Mouse (Mus musculus) forebrain, embryonic 16.5 days (tissue): Measurements from ENCODE around the gene Atp5g1. TPM values are rescaled to one million over a fixed set of nuclear protein-coding genes. Genes with fewer than 3 reads are reported as not detected.

Experiments
- ATAC-seq: fragments of 200-750 bp; cut with Nextera tagmentation; 2 replicates; pipeline ENCODE4 v1.8.0; 2017; ENCODE audit warnings: mild to moderate bottlenecking, moderate library complexity
- H3K27ac ChIP-seq: fragments of 300-500 bp; sonication (generic); 2 replicates; pipeline ENCODE4 v1.5.1; 2014; ENCODE audit warnings: low read length, control low read depth
- H3K27me3 ChIP-seq: fragments of 300-500 bp; sonication (generic); replicated peaks from 2 replicates; pipeline ENCODE4 v1.6.1; 2014; ENCODE audit warnings: low read length; ENCODE audit not compliant: control insufficient read depth, insufficient read depth
- H3K36me3 ChIP-seq: fragments of 300-500 bp; sonication (generic); 2 replicates; pipeline ENCODE4 v1.6.1; 2014; ENCODE audit not compliant: control insufficient read depth, insufficient read depth
- H3K4me1 ChIP-seq: fragments of 300-500 bp; sonication (generic); replicated peaks from 2 replicates; pipeline ENCODE4 v1.6.1; 2014; ENCODE audit warnings: low read length; ENCODE audit not compliant: control insufficient read depth, insufficient read depth
- H3K4me2 ChIP-seq: fragments of 300-500 bp; sonication (generic); 2 replicates; pipeline ENCODE4 v1.6.1; 2014; ENCODE audit warnings: mild to moderate bottlenecking, low read length, control low read depth
- H3K4me3 ChIP-seq: fragments of 300-500 bp; sonication (generic); replicated peaks from 2 replicates; pipeline ENCODE4 v1.5.1; 2014; ENCODE audit warnings: mild to moderate bottlenecking, low read length, control low read depth
- H3K9ac ChIP-seq: fragments of 300-500 bp; sonication (generic); replicated peaks from 2 replicates; pipeline ENCODE4 v1.6.1; 2014; ENCODE audit warnings: low read depth, low read length, control low read depth
- H3K9me3 ChIP-seq: fragments of 300-500 bp; sonication (generic); 2 replicates; pipeline ENCODE4 v1.6.1; 2016; ENCODE audit warnings: low read length; ENCODE audit not compliant: control insufficient read depth
- WGBS: fragments of 180-500 bp; shearing (Covaris S2); extraction: QIAGEN DNeasy Blood & Tissue Kit; methylation state at CpG from one replicate; pipeline ENCODE4 v1.1.7; 2014; 5-methylcytosine and 5-hydroxymethylcytosine counted together
- polyA plus RNA-seq: library from polyadenylated mRNA; unstranded; fragments of >200 nt; fragmentation: Nextera tagmentation; extraction: Ambion mirVana; gene quantifications from 2 replicates; pipeline ENCODE4 v1.2.1, GENCODE M21; 2015

Gene Atp5g1
- polyA plus RNA-seq, 1 experiment from 2014 or later, result 422 TPM

DNA sequence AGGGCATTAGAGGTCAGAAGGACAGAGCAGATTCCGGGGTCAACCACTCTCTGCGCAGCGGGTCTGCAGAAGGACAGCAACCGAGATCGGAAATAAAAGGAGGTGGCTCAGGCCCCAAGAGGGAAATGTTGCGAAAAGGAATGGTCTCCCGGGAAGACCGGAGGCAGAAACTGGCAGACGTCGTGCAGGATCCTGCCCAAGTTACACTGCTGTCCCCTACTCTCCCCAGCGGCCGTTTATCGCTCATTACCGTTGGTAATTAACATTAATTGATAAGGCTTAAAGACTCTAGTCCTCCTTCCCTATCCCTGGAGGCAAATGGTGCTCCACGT, 327 bp downstream of the Atp5g1 start:
- H3K9ac ChIP-seq, result peak overlapping the region; percentile 79
- 0% methylated on average over 15 of the region's 15 CpGs for WGBS
- no peak for ATAC-seq
- no peaks in the 10 kb centered on the region for H3K9me3 ChIP-seq
- H3K27me3 ChIP-seq, result no peaks in the 10 kb centered on the region
- peaks cover 17% of the 10 kb centered on the region for H3K4me1 ChIP-seq
- H3K36me3 ChIP-seq, result peaks cover 4% of the 10 kb centered on the region; the same call in 1 of the 2 replicates
- H3K4me3 ChIP-seq, result peak overlapping the region; percentile 87
- H3K27ac ChIP-seq, result peak overlapping the region; percentile 71
- H3K4me2 ChIP-seq, result peak overlapping the region; percentile 79

DNA sequence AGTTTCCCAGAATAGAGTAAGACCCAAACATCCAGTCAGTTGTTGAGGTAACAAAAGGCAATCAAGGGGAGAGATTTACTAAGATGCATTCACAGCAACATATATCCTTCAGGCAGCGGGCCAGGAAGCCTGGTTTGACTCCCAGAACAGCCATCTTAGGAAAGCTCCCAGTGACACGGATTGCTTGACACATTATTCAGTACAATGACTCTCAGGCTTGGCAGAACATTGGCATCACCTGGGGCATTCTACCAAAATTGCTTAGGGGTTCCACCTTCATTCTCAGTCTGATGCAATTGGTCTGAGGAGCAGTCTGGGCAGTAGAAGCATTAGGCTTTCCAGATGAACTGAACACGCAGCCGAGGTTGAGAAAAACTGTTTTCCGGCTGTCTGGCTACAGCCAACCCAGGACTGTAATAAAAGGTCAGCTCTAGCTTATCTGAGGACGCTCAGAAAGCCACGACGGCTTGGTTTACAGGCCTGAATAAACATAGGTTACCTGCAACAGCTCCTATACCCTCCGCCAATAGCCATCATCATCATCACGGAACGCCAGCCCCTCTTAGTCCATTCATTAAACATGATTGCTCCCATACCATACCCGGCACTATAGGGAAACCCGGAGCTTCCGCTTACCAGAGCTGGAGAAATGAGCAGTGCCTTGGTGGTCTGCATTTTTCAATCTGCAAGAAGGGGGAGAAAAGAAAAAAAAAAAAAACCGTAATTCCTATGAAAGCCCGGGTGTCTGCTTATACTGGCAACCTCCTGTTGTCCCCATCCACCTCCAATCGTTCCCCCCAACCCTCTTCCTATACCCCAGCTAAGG, 906 bp downstream of the Atp5g1 start:
- no peaks in the 10 kb centered on the region for H3K9me3 ChIP-seq
- 27% methylated on average over 17 of the region's 17 CpGs for WGBS
- no peak for ATAC-seq
- H3K4me2 ChIP-seq, result peak overlapping the region; percentile 79
- peaks cover 4% of the 10 kb centered on the region; the same call in 1 of the 2 replicates for H3K36me3 ChIP-seq
- H3K27me3 ChIP-seq, result no peaks in the 10 kb centered on the region
- peak overlapping the region; percentile 87 for H3K4me3 ChIP-seq
- H3K4me1 ChIP-seq, result peaks cover 17% of the 10 kb centered on the region
- peak overlapping the region; percentile 71 for H3K27ac ChIP-seq
- H3K9ac ChIP-seq, result peak overlapping the region; percentile 79

DNA sequence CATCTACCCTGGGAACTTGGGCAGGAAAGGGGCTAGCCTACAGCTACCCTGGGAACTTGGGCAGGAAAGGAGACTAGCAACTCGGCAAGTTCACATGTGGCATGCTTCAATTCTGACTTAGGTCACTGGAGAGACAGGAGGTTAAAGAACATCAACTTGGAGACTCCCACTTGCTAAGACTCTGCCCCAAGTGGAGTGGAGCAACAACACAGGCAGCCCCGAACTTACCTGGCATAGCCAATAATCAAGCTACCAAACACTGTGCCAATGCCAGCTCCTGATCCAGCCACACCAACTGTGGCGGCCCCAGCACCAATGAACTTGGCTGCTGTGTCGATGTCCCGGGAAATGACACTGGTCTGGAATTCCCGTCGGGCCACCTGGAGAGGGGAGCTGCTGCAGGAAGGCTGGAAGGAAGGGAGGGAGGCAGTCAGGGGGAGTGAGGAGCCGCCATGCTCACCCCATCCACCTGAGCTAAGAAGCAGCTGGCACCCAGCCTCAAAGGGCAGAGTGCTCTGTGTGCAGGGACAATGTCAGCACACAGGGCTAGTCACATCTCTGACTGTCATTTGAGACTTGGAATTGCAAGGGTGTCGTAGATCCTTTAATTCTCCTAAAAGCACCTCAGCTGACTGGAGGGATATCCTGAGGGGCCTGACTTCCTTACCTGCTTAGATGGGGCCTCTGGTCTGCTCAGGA, 2.0 kb downstream of the Atp5g1 start:
- Histone ChIP-seq H3K36me3 (peaks cover 4% of the 10 kb centered on the region; the same call in 1 of the 2 replicates), H3K9ac (no peak overlapping the region), H3K27me3 (no peaks in the 10 kb centered on the region), H3K27ac (no peak overlapping the region), H3K4me1 (peaks cover 17% of the 10 kb centered on the region), H3K9me3 (no peaks in the 10 kb centered on the region), H3K4me3 (no peak overlapping the region), H3K4me2 (no peak overlapping the region)
- no peak for ATAC-seq
- 92% methylated on average over 9 of the region's 9 CpGs for WGBS

DNA sequence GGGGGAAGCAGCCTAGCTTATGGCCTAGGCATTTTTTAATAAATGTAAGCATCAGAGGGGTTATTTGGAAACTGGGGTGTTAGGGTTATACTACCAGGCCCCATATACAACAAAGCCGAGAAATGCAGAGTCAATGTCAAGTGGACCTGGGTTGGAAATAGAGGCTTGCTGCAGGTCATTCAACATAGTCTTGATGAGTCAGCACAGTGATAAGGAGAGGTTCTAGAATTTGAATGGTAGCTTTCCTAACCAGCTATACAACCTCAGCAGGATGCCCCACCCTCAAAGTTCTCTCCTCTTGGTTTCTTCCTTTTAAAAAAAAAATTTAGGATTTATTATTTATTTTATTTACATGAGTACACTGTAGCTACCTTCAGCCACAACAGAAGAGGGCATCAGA, 4.5 kb downstream of the Atp5g1 start:
- no peak overlapping the region for H3K4me2 ChIP-seq
- 97% methylated on average over 1 of the region's 1 CpGs for WGBS
- H3K27ac ChIP-seq, result no peak overlapping the region
- H3K27me3 ChIP-seq, result no peaks in the 10 kb centered on the region
- no peak overlapping the region for H3K9ac ChIP-seq
- no peaks in the 10 kb centered on the region for H3K9me3 ChIP-seq
- H3K4me3 ChIP-seq, result no peak overlapping the region
- peaks cover 13% of the 10 kb centered on the region for H3K4me1 ChIP-seq
- H3K36me3 ChIP-seq, result peaks cover 4% of the 10 kb centered on the region; the same call in 1 of the 2 replicates
- no peak for ATAC-seq

DNA sequence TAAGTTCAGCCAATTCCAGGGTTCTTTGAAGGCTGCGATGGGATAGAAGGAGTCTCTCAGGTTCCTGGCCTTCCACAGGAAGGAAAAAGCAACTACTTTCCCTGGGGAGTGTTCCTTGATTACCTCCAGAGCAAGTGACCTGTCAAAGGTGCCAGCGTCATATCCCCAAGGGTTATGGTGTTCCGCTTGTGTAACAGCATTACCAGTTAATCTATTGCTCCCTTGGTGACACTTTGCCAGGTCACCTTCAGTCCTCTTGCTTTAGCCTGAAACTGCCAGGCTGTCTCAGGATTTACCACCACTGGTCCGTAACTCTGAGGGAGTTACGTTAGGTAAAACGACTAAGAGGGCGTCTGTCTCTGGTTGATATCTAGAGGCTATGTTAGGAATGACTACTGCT, 5.1 kb downstream of the Atp5g1 start:
- Histone ChIP-seq H3K4me1 (peaks cover 17% of the 10 kb centered on the region), H3K27me3 (no peaks in the 10 kb centered on the region), H3K9ac (no peak overlapping the region), H3K4me2 (no peak overlapping the region), H3K27ac (no peak overlapping the region), H3K36me3 (peaks cover 4% of the 10 kb centered on the region; the same call in 1 of the 2 replicates), H3K9me3 (no peaks in the 10 kb centered on the region), H3K4me3 (no peak overlapping the region)
- ATAC-seq, result no peak
- 93% methylated on average over 7 of the region's 7 CpGs for WGBS

DNA sequence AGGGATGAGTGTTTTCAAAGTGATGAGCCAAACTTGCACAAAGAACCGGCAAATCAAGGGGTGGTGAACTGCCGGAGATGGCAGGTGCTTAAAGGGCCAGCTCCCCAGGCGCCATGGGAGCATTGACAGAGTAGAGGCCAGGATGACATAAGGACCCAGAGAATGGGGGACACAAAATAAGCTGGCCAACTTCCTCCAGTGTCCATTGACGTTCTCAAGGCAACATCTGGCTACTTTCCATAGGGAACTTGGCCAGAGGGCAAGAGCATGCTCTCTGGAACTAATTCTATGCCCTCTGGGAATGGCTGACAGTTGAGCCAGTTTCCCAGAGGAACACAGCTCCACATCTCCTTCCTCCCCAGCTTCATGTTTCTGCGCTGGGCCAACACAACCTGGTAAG, 7.2 kb downstream of the Atp5g1 start:
- H3K9me3 ChIP-seq, result no peaks in the 10 kb centered on the region
- no peak overlapping the region for H3K27ac ChIP-seq
- no peak overlapping the region for H3K4me3 ChIP-seq
- peaks cover 16% of the 10 kb centered on the region for H3K4me1 ChIP-seq
- H3K27me3 ChIP-seq, result no peaks in the 10 kb centered on the region
- ATAC-seq, result no peak
- H3K36me3 ChIP-seq, result peaks cover 4% of the 10 kb centered on the region; the same call in 1 of the 2 replicates
- H3K9ac ChIP-seq, result no peak overlapping the region
- H3K4me2 ChIP-seq, result no peak overlapping the region
- WGBS, result 73% methylated on average over 5 of the region's 5 CpGs

DNA sequence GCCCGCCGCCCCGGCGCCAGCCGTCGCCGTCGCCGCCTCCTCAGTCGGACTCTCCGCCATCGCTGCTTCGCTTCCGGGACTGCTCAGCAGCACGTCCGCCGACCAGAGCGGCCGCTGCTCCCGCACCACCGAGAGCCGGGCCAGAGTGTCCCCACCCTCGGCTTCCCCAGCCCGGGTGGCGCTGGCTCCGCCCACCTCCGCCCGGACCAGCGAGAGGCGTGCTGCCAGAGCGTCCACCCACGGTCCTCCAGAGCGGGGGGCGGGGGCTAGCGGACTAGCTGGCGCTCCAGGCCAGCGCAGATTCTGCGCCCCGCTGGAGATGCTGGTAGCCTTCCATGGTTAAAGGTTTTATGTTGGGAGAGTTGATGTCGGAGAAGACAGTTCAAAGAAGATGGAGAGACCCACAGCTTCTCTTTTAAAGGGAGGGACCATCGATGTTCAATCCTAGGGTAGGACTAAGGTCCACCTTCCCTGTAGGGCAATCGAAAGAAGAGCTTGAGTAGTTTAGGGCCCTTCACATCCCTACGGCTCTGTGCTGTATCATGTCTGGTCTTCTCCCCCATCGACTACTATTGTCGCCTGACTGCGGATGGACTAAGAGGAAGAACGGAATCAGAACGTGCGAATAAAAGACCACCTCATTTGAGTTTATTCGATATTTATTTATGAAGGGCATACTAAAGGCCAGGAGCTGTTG, 10.1 kb downstream of the Atp5g1 start, which contains the start of gene Ube2z:
TSS of gene Ube2z (minus strand) at position 174 of the 697 bp plus-strand sequence.
- Histone ChIP-seq H3K27ac (peak within 1 kb of the TSS; percentile 81), H3K36me3 (peaks cover 7% of the 10 kb centered on the region), H3K4me1 (peaks cover 25% of the 10 kb centered on the region), H3K4me2 (peak within 1 kb of the TSS; percentile 95), H3K9me3 (no peaks in the 10 kb centered on the region), H3K4me3 (peak within 1 kb of the TSS; percentile 69), H3K27me3 (no peaks in the 10 kb centered on the region), H3K9ac (peak within 1 kb of the TSS; percentile 83)
- WGBS, result 7% methylated on average over 30 of the region's 50 CpGs
- ATAC-seq, result peak; percentile 99

DNA sequence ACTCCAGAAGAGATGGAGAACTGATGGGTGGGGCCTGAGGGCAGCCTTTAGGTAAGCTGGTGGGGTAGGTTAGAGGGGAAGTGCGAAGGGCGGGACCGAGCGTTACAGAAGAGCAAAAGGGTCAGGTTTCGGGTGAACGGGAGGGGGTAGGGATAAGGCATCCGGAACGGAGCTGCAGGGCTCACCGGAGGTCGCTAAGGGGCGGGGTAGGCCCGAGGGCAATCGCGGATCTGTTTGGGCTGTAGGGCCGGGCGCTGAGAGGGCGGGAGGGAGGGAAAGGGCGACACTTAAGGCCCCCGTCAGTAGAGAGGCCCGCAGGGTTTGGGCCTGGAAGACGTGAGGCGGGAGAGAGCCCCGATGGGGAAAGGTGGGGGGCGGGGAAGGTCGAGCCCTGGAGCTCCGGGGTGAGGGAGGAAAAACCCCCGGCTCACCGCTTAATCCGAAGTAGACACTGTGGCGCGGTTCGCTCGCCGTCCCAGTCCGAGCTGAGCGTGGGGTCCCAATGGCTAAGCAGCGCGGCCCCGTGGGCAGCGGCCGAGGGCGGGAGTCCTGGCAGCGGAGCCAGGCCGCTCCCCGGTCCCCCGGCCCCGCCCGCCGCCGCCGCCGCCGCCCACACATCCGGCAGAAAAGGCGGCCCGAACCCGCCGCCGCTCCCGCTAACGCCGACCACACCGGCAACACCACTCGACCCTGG, 10.8 kb downstream of the Atp5g1 start:
- WGBS, result under 1% methylated on average over 49 of the region's 64 CpGs
- peak overlapping the region; percentile 95 for H3K4me2 ChIP-seq
- H3K4me1 ChIP-seq, result peaks cover 25% of the 10 kb centered on the region
- H3K9ac ChIP-seq, result peak overlapping the region; percentile 83
- H3K27me3 ChIP-seq, result no peaks in the 10 kb centered on the region
- peak overlapping the region; percentile 81 for H3K27ac ChIP-seq
- H3K4me3 ChIP-seq, result peak overlapping the region; percentile 69
- H3K9me3 ChIP-seq, result no peaks in the 10 kb centered on the region
- peaks cover 7% of the 10 kb centered on the region for H3K36me3 ChIP-seq
- peak; percentile 39 for ATAC-seq
